ENCODE assay signal across 14 mouse cellular contexts in genomic region chr12:79629945-79630850, GRCm38 (mm10).
DNase-seq lines count a peak whose midpoint lies in the region; ATAC-seq and TF ChIP-seq lines count a peak whose summit lies in the region.
"Had no signal": no experiment of that assay in that cellular context is flagged by ENCODE, and none has a peak within 500 bp of the region (broad histone marks: within the 10 kb centered on the region; RNA-seq: fewer than 3 reads in every experiment).

No protein-coding gene starts in this region.

- H3K4me1 ChIP-seq in bone marrow macrophage, adult 2 months (ENCODE audit: control insufficient read depth, insufficient read depth, low read length), result peaks cover 69% of the 10 kb centered on the region
- no peaks in the 10 kb centered on the region; the same call in 1 of the 2 replicates for H3K4me1 ChIP-seq in heart, postnatal 0 days (ENCODE audit: control insufficient read depth, insufficient read depth)
- H3K4me1 ChIP-seq in hindbrain, embryonic 12.5 days, result peaks cover 16% of the 10 kb centered on the region

- WGBS in heart, postnatal 0 days, result 68% methylated on average over 7 of the region's 7 CpGs
- WGBS in hindbrain, embryonic 12.5 days, result 91% methylated on average over 7 of the region's 7 CpGs

- H3K27me3 ChIP-seq in heart, postnatal 0 days (ENCODE audit: control insufficient read depth, insufficient read depth, low read length), result no peaks in the 10 kb centered on the region
- H3K27me3 ChIP-seq in hindbrain, embryonic 12.5 days, result no peaks in the 10 kb centered on the region
- H3K27me3 ChIP-seq: limb, embryonic 15.5 days had no signal

- TF ChIP-seq POLR2A in bone marrow macrophage, adult 2 months (IDR thresholded peaks at IDR 0.05; ENCODE audit: borderline replicate concordance, low read depth, low read length), result no peak

- TF ChIP-seq CTCF in bone marrow macrophage, adult 2 months (IDR thresholded peaks at IDR 0.05; ENCODE audit: low read depth, low read length), result no peak
- no peak for TF ChIP-seq CTCF in heart, postnatal 0 days (IDR thresholded peaks at IDR 0.05; ENCODE audit: low read depth)

- DNase-seq in layer of hippocampus, adult 9-11 months, result peak; percentile 41
- no peak for DNase-seq in layer of hippocampus, postnatal 10 days (ENCODE audit: low spot score in 2 of 2)
- DNase-seq in heart, postnatal 0 days (ENCODE audit: low spot score), result peak; percentile 37
- DNase-seq in left cerebral cortex, postnatal 36 days (ENCODE audit: low spot score in 2 of 2), result no peak
- DNase-seq: embryo, embryonic 11 days; kidney, adult 18-20 months; retina, postnatal 1 day; thymus, adult 18-20 months had no signal

- H3K36me3 ChIP-seq in heart, postnatal 0 days (replicated peaks; ENCODE audit: control insufficient read depth, insufficient read depth, low read length), result no peaks in the 10 kb centered on the region
- no peaks in the 10 kb centered on the region for H3K36me3 ChIP-seq in hindbrain, embryonic 12.5 days
- H3K36me3 ChIP-seq: forebrain, embryonic 10.5 days; limb, embryonic 15.5 days had no signal

- intact Hi-C loops in left cerebral cortex, postnatal 36 days (cut with DNase I), result no loop called here

- no peaks in the 10 kb centered on the region for H3K9me3 ChIP-seq in heart, postnatal 0 days (replicated peaks; ENCODE audit: control insufficient read depth, low read length)
- no peaks in the 10 kb centered on the region for H3K9me3 ChIP-seq in hindbrain, embryonic 12.5 days (replicated peaks)
- H3K9me3 ChIP-seq: forebrain, embryonic 10.5 days; limb, embryonic 15.5 days had no signal

- H3K9ac ChIP-seq in heart, postnatal 0 days (replicated peaks; ENCODE audit: low read depth, low read length), result no peak overlapping the region
- H3K9ac ChIP-seq in hindbrain, embryonic 12.5 days, result no peak overlapping the region
- H3K9ac ChIP-seq: limb, embryonic 15.5 days had no signal

- no peak for TF ChIP-seq EP300 in heart, postnatal 0 days (IDR thresholded peaks at IDR 0.05; ENCODE audit: low read depth)

- no peak overlapping the region for H3K4me3 ChIP-seq in bone marrow macrophage, adult 2 months (ENCODE audit: insufficient read depth, low read length)
- no peak overlapping the region for H3K4me3 ChIP-seq in heart, postnatal 0 days (ENCODE audit: low read depth, low read length)
- no peak overlapping the region for H3K4me3 ChIP-seq in hindbrain, embryonic 12.5 days
- H3K4me3 ChIP-seq: forebrain, embryonic 10.5 days; limb, embryonic 15.5 days had no signal

- no peak overlapping the region for H3K4me2 ChIP-seq in heart, postnatal 0 days (ENCODE audit: low read depth, low read length)
- H3K4me2 ChIP-seq in hindbrain, embryonic 12.5 days (replicated peaks), result no peak overlapping the region
- H3K4me2 ChIP-seq: limb, embryonic 15.5 days had no signal

- H3K27ac ChIP-seq in bone marrow macrophage, adult 2 months (ENCODE audit: insufficient read depth, low read depth, low read length), result peak overlapping the region; percentile 98
- H3K27ac ChIP-seq in heart, postnatal 0 days (ENCODE audit: low read depth), result peak overlapping the region; percentile 53
- no peak overlapping the region for H3K27ac ChIP-seq in hindbrain, embryonic 12.5 days
- H3K27ac ChIP-seq: limb, embryonic 15.5 days had no signal

- ATAC-seq in heart, postnatal 0 days (ENCODE audit: insufficient read depth, low read depth), result peak; percentile 41; the same call in 1 of the 2 replicates
- peak; percentile 52 for ATAC-seq in monocyte, adult 5-6 weeks (replicated peaks; ENCODE audit: insufficient number of reproducible peaks, low FRiP score, low TSS enrichment, poor library complexity, severe bottlenecking)
- ATAC-seq in inflammation-experienced regulatory T-cells, adult 6 months, result no peak
- ATAC-seq in hindbrain, embryonic 12.5 days (ENCODE audit: low FRiP score), result no peak

Comparison
In these comparisons a context has a peak if more than half of its experiments do, and no peak if none do; other contexts are left out.
1. DNase-seq: peak in layer of hippocampus, adult 9-11 months (single experiment) and heart, postnatal 0 days (single experiment); none in layer of hippocampus, postnatal 10 days (0 of 2) and left cerebral cortex, postnatal 36 days (0 of 2).
2. ATAC-seq: peak in heart, postnatal 0 days (single experiment) and monocyte, adult 5-6 weeks (single experiment); none in inflammation-experienced regulatory T-cells, adult 6 months (single experiment) and hindbrain, embryonic 12.5 days (single experiment).